Mouse (Mus musculus): ENCODE results near the gene Coq9.

Coq9 gene

DNA sequence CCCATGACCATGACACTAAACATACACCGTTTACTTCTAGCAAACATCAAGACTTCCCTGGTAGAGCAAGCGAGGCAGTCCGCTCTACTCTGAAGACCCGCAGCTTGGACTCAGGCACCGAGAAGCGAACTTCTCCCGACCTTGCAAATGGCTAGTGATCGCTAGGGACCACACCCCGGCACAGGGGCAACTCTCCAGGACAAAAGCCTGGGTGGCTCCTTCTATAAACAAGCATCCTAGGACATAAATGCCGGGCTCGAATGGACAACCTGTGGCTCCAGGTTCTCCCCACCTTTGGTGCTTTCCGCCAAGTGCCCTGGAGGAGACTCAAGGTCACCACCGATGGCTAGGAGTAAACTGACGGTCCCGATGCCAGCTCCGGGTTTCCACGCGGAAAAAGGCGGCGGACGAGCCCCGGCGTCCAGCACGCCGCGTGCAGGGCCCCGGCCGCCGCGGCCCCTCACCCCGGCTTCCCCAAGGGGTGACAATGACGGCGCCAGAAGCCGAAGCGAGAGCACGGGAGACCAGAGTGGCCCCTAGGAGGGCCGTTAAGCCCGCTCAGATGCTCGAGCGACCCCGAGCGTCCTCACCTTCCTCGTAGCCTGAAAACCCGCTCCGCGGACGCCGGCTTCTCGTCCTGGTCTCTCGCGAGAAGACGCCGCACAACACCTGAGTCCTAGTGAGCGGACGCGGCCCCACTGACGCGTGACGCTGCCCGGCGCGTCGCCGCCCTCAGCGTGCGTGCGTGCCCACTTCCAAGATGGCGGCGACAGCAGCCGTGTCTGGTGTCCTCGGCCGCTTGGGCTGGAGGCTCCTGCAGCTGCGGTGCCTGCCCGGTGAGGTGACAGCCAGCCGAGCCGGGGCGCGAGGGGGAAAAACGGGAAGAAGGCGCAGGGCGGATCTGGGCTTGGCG, at the start of gene Coq9, which contains the start of gene Ciapin1:
Gene Coq9, plus strand, starts transcription at position 660 of the 913 bp plus-strand sequence.
Gene Ciapin1, minus strand, starts transcription at position 697 of the 913 bp plus-strand sequence.
- WGBS: under 1% methylated on average over 82 of the region's 82 CpGs

DNA sequence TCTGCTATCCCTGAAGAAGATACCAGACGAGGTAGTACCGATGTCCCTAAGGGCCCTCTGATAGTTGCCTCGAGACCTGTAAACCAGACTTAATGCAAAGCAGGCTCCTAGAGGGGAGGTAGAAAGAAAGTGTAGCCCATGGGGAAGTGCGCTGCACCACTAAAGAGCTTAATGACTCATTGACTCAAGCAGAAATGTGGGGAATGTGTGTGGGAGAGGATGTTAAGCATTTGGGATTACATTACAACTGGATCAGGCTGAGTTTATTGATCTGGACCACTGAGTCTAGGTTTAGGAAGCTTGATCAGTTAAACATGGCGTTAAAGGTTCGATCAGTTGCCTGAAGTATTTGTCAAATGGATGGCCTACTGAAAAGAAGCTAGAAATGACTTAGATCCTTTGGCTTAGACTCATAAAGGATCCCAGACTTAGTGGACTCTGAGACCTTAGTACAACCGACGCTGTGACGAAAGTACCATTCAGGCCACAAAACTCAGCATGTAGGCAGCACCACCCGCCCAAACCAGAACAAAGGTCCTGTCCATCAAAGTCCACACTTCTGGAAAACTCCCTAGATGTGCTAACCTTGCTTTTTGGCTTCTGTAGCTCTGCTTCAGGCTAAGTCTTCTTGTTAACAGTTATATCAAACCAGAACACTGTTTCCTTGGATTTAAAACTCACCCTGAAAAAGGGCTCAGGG, 48.7 kb upstream of the Coq9 start:
- 79% methylated on average over 10 of the region's 10 CpGs for WGBS

DNA sequence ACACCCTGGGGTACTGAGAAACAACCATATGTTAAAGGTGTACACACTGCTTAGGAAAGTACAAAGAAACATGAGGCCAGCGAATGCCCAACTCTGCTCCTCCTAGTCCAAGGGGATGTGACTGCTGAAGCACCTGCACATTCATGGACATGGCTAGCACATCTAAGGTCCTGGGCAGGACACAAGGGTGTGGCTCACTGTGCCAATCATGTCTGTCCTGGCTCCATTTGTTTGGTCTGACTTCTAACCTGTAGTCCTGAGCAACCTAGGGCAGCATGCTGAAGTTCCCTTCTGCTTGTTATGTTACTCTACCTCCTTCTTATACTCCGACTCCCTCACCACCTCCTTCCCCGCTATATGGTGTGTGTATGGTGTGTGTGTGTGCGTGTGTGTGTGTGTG, 43.8 kb upstream of the Coq9 start:
- WGBS: 91% methylated on average over 4 of the region's 4 CpGs

DNA sequence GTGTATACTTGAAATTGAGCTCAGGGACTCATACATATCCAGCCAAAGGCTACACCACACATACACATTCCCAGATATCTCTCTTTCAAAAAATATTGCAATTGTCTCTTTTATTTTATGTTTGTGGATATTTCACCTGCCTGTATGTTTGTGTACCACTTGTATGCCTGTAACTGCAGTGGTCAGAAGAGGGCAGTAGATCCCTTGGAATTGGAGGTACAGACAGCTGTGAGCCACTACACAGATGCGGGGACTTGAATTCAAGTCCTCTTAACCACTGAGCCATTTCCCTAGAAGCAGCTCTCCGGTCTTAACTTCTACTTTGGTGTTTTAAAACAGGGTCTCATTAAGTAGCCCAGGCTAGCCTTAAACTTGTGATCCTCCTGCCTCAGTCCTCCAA, 43.3 kb upstream of the Coq9 start:
- WGBS: 94% methylated on average over 2 of the region's 2 CpGs

DNA sequence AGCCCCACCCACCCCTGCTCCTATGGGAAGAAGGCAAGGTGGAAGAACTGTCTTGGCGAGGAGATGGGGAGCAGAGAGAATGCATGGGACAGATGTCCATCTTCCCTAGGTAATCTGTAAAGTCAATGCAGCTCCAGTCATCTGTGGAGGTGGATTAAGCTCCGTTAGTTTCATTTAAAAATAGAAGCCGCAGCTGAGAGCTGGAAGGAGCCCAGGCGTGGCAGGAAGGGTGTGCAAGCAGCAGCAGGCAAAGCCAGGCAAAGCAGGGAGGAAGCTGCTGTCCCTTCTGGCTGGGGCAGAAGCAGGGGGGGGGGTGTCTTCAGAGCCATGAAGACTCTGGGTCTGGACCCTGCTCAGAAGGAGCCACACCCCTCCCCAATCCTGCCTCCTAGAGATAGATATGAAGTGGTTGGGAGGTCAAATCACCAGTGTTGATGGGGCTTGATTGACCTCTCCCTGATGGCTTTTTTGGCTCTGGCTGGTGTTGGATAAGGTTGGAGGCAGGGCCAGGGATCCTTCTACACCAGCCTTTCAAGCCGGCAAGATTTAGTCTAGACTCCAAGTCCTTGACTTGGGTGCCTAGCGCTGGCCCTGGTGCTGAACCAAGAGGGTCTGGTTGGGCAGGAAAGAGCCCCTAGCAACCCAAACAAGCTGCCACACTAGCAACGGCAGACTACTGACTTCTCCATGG, 37.7 kb upstream of the Coq9 start:
- 34% methylated on average over 7 of the region's 7 CpGs for WGBS

DNA sequence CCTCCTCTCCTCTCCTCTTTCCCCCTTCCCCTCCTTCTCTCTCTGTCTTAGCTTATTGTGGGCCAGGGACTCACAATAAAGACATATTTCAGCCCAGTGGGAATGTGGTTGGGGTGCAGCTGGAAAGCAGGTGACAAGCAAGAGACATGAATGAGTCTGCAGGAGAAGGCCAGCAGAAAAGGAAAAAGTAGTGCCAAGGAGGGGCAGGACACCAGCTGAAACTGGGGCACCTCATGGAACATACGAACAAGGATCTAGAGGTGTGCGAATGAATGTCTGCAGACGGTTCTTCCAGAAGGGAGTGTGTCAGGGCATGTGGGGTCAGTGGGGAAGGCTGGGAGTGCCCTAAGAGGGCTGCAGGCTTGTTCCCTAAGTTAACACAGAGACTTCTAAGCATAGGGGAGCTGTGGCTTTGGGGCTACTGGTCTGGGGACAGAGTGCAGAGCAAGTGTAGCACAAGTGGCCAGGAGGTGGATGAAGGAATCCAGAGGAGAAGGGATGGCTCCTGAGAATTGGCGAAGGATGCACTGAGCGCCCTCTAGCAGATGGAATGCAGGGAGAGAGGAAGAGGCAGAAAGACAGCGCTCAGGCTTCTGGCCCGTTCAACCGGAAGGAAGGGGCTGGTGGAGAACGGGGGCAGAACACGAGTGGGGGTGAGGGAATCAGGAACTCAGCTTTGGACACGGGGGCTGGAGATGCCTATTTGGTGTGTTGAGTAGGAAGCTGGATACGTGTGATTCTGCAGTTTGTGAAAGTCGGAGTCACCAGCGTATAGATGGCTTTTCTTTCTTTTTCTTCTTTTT, 36.6 kb upstream of the Coq9 start:
- WGBS: 17% methylated on average over 14 of the region's 14 CpGs

DNA sequence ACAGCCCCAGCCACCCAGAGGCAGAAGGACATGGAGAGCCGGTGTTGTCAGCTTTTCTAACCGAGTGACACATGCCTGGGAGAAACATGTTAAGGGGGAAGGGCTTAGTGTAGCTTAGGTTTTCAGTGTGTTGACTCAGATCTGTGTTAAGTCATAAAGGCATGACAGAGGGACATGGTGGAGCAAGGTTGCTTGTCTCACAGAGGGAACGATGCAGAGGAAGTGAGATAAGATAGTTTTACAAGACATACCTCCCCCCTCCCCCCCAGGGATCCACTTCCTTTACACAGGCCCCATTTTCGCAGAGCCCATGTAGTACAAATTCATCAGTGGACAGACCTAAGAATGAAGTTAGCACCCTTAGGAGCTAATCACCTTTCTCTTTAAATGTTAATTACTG, 35.7 kb upstream of the Coq9 start:
- 50% methylated on average over 4 of the region's 4 CpGs for WGBS

DNA sequence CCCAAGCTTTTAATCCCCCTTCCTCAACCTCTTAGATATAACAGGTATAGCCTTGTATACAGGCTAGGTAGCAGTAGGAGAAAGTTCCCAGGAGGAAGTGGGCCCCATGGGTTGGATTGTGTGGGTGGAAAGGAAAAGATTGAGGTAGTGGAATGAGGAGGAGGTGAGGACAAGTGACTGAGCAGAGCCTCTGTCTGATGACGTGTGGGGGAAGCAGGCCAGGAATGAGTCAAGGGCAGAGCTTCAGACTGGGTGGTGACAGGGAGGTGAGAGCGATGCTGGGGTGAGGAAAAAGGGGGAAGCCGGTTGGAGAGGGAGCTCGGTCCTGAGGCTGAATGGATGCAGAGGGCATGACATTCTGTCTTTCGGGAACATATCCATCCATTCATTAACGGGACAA, 34.6 kb upstream of the Coq9 start:
- 55% methylated on average over 6 of the region's 6 CpGs for WGBS

DNA sequence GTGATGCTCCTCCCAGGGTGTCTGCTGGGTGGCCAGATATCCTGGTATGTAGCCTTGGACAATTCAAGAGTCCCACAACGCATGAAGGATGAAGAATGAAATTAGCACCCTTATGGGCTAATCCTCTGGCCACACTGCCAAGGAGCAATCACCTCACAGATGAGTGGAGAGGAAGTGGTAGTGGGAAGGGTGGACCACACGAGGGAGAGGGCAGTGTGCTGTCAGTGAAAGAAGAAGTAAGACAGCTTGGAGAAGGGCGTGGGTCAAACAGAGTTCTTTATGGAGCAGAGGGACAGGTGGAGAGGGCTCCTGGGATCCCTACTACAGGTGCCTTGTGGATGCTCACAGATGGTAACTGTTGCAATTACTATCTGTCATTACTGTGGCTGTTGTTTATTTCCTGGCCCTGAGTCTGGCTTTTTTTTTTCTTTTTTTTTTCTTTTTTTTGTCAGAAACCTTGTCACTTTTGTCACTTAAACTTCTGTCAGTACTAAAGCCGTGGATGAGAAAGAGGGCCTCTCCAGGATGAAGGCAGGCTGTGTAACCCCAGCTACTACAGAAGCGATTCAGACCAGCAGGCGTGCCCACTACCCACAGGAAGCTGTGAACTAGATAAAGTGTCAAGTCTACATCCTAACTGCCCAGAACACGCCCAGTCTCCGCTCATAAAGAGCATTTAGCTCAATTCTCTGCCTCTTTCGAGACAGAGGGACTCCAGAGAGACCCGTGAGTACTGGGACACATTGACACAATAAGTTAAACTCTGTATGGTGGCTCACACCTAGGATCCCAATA, 33.4 kb upstream of the Coq9 start:
- WGBS: 82% methylated on average over 10 of the region's 10 CpGs

DNA sequence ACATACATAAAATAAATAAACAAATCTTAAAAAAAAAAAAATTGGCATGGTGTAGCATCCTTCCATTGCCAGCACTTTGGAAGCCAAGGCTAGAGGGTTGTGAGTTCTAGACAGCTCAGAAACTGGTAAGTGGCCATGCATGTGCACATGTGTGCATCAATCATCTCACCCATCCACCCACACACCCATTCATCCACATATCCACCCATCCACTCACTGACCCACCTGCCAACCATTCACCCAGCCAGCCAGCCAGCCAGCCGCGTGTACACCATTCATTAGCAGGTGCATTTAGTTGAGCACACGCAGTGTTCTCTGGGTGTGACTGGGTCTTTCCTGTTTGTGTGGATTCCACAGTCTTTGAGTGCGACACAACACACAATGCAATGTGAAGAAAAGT, 32.3 kb upstream of the Coq9 start:
- 80% methylated on average over 4 of the region's 4 CpGs for WGBS

DNA sequence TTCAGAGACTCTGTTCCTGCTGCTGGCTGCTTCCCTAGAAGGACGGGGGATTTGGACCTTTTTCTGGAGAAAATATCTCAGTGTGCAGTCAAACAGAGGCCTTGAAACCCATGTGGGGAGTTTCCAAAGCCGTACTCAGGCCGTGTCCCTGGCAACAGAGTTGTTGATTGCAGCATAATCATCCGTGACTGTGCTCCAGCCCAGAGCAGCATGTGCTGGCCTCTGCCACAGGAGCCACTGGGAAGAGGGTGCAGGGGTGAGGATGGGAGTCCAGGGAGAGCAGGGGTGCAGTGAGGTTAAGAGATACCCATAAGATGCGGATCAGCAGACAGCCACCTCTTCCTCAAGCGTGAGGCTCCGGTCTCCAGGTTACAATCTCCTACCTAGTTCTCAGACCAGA, 30.6 kb upstream of the Coq9 start:
- 64% methylated on average over 7 of the region's 7 CpGs for WGBS

DNA sequence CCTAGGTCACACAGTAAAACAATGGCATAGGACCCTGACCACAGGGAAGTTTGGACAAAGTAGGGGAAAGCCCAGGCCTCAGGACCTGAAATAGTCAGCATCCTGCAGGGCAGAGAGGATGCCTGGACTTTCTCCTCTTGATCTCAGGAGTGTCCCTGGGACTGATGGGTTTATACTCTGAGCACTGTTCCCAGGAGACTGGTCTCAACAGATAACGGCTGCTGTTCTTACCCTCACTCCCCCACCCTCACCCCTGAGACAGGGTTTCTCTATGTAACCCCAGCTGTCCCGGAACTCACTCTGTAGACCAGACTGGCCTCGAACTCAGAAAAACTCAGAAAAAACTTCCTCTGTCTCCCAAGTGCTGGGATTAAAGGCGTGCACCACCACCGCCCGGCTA, 29.7 kb upstream of the Coq9 start:
- WGBS: 92% methylated on average over 6 of the region's 6 CpGs

DNA sequence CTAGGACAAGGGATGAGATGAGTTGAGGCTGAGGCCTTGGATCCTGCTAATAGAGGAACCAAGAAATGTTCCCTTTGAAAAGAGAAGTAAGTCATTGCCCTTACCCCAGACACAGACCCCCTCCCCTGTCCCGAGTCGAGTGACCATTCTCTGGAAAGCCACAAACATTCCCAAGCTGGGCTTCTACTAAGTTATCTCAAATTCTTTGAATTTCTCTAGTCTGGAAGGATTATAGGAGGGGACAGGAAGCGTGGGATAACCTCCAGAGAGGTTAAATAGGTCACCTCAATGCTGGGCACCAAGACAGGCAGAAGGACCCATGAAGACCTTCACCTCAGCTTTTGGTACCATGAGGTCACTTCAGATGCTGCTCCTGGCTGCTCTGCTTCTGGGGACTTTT, 28.0 kb upstream of the Coq9 start, which contains the start of gene Ccl17:
Gene Ccl17, plus strand, starts transcription at position 301 of the 400 bp plus-strand sequence.
- WGBS: 84% methylated on average over 3 of the region's 3 CpGs

DNA sequence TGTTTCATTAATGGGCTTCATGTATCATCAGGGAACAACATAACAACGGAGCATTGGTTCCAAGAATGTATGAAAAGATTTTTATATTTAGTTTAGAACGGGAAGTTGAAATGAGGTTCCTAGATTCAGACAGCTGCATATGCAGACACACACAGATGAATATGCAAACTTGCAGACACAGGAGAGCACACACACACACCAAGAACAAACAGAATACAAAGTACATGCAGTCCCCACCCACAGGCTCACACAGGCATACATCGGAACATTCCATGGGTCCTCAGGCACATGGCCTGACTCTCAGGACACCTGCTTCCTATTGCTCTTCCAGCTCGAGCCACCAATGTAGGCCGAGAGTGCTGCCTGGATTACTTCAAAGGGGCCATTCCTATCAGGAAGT, 27.3 kb upstream of the Coq9 start:
- 61% methylated on average over 5 of the region's 5 CpGs for WGBS

DNA sequence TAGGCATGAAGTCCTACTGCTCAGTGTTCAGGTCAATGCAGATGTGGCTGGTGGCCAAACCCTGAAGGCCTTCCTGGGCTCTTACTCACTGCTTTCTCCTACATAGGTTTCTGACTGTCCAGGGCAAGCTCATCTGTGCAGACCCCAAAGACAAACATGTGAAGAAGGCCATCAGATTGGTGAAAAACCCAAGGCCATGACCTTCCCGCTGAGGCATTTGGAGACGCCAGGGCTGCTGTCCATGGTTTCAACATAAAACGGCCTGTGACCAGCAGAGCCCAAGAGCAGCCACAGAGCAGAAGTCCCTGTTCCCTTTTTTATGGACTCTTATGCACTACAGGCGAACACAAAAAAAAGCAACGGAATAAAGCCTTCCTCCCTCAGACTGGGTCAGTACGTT, 26.5 kb upstream of the Coq9 start:
- WGBS: 74% methylated on average over 6 of the region's 6 CpGs

DNA sequence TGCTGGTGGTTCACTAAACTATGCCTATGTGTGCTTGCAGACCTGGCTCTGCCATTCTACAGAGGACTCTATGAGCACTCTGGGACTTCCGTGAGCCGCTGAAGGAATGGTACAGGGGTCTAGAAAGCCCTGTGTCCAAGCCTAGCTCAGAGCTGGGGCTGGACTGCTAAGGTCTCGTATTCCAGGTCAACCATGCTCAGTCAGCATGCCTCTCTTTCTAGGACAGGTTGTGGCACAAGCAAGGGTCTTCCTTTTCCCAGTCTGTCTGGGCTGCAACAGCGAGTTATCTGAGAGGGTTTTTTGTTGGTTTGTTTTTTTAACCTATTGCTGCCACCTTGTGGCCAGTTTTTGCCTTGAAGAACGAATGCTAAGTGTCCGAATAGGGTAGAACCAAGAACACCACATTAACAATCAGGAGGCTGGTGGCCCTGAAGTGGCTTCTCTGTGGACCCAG, 25.4 kb upstream of the Coq9 start:
- WGBS: 16% methylated on average over 6 of the region's 6 CpGs

DNA sequence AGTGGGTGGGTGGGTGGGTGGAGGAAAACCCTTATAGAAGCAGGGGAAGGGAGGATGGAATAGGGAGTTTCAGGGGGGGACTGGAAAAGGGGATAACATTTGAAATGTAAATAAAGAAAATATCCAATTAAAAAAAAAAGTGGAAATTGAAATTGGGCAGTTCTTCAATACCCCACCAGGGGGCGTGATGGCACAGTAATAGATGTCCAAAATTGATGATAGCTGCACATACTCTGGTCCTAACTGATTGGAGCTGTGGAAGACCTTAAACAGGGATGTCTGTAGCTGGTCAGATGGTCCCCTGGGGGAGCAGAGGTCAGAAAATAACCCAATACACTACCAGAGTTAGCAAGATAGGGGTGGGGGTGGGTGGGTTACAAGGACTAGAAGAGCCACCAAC, 23.6 kb upstream of the Coq9 start:
- WGBS: 0% methylated on average over 1 of the region's 1 CpGs

DNA sequence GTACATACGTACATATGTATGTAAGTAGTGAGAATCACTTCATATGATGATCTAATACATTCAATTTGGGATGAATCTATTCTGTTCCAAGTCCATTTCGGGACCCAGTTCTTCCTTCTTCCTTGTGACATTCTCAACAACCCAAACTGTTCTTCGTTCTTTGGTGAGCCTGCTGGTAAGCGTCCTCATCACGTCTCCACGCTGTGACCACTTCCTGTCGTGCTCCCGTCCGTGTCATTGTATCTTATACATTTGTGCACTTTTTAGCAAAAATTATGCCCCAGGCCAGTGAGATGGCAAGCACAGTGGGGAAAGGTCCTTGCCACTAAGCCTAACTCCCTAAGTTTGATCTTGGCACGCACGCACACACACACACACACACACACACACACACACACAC, 20.2 kb upstream of the Coq9 start:
- WGBS: 80% methylated on average over 11 of the region's 11 CpGs

DNA sequence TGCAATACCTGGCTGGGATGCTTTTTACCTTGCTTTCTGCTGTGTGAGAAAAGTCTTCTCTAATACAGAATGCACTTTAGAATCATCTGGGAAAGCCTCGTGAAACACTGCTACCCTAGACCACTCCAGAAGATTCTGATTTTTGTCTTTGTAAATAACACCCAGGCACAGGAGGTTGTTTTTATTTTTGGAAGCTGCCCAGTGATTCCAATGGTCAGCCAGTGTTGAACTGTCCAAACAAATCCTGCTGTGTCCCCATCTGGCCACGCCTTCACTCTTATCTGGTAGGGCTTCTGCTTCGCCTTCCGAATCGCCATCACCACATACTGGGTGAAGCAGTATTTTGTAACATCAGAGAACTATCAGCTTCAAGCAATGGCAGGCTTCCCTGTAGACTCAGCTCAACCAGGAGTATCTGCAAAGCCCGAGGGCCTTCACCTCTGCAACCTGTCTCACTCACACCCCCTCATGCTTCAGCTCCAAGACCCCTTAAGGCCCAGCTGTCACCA, 18.4 kb upstream of the Coq9 start:
- WGBS: 84% methylated on average over 6 of the region's 6 CpGs

DNA sequence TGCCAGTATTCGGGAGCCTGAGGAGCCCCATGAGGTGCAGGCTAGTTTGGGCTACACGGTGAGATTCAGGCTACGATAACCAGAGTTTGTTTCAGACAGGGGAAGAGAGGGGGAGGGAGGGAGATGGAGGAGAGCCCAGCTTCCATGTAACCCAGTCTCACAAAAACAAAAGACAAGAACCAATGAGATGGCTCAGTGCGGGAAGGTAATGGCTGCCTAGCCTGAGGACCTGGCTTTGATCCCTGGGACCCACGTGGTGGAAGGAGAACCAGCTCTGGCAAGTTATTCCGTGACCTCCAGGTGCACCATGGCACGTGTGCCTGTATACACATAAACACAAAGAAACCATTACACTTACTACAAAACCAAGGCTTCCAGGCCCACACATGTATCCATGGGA, 17.6 kb upstream of the Coq9 start:
- 76% methylated on average over 7 of the region's 7 CpGs for WGBS
